Mouse (Mus musculus) megakaryocyte-erythroid progenitor cell, adult 5-6 weeks (primary cell): ENCODE results near the gene Pou1f1. TPM values are rescaled to one million over a fixed set of nuclear protein-coding genes. Genes with fewer than 3 reads are reported as not detected.

Experiments used
- ATAC-seq: replicated peaks from 2 replicates; pipeline ENCODE4 v1.8.0; 2016; ENCODE audit warnings: mild to moderate bottlenecking, inconsistent platforms; ENCODE audit not compliant: severe bottlenecking, poor library complexity, low FRiP score, low TSS enrichment
- total RNA-seq, 2 experiments: library from RNA; stranded (forward) in 1 of 2; stranded (reverse) in 1 of 2; fragments of 200-1000, 215-1000 nt in 1 of 2; fragments of >200 nt in 1 of 2; fragmentation: Nextera tagmentation in 1 of 2; gene quantifications; 2 replicates each; pipeline ENCODE4 v1.2.3; 2014 to 2017

Gene Pou1f1
- not detected in 2 replicates for total RNA-seq (2014; fragmentation: Nextera tagmentation)
- not detected in 2 replicates for total RNA-seq (2017)

DNA sequence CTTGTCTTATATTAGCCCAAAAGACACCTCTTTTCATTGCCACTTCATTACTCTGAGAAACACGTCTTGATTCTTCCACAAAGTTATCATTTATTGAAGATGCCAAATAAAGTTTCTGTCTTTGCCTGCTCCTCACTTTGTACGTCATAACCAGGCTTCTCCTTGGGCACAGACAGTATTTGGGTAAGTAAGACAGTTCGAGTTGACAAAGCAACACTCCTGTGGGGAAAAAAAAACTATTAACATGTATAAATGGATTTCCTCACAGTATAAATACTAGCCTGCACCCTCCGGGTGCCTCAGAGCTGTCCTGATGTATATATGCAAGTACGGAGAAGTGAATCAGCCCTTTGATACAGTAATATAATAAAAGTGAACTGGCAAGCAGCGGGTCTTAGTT is at the start of gene Pou1f1:
Gene Pou1f1 (plus strand): TSS at position 301 of the 400 bp plus-strand sequence.
- ATAC-seq, result no peak

DNA sequence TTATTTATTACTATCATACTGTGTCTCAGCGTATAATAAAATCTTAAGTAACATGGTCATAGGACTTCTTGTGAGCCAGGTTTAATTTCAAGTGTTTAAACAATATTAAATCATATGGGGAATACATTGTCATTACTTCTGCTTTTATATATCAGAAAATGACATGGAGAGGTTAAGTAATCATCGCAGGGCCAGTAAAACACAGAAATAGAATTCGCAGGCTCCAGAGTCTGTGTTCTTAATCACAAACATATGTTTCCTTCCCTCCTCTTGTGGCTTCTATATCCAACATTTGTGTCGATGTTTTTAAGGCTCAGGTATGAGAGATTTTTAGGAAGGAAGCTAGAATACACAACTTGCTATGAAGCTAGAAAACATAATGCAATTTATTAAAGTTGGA is 49.7 kb upstream of the Pou1f1 start:
- ATAC-seq, result no peak

GRCm38 (mm10) chr16:65472472-65473001 is 47.8 kb upstream of the Pou1f1 start:
- ATAC-seq, result peak; percentile 85

- no peak for ATAC-seq
These were observed 34.6 kb upstream of the Pou1f1 start for GRCm38 (mm10) chr16:65485726-65486125.

DNA sequence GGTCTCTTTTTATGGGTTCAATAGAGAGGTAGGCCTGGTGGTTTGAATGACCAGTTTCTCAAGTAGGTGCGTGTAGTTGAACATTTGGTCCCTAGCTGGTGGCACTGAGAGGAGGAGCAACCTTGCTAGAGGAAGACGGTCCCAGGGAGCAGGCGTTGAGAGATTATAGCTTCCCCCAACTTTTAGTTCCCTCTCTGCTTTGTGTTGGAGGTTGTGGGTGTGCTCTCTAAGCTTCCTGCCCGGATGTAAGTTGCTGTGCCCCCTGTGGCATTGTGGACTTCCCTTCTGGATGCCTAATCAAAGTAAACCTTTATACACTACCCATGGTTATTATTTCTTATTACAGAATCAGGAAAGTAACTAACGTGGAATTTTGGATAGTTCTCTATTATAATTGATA is 24.3 kb upstream of the Pou1f1 start:
- 0 out of 2 replicates have a peak, but pooled peaks have one; percentile 30 for ATAC-seq

GRCm38 (mm10) chr16:65497049-65497448 is 23.3 kb upstream of the Pou1f1 start:
- peak; percentile 78 for ATAC-seq

DNA sequence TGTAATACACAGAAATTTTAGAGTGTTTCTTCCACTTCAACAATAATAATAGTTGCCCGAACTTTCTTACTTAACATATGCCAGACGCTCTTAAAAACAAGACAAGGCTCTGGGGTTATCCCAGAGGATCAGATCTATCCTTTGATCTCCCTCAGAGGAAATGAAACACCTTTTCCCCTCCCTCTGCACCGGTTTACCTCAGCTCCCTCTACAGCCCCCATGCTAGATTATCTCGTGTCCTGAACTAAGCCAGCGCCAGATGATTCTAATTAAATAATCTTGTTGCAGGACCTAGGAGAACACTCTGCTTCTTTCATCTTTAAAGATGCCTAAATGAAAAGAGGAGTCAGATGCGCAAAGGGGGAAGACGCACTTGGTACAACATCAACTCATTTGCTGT is 6.1 kb upstream of the Pou1f1 start:
- no peak for ATAC-seq

GRCm38 (mm10) chr16:65526004-65526403 is 5.7 kb downstream of the Pou1f1 start:
- ATAC-seq, result no peak

GRCm38 (mm10) chr16:65526695-65527094 is 6.4 kb downstream of the Pou1f1 start:
- ATAC-seq, result no peak

DNA sequence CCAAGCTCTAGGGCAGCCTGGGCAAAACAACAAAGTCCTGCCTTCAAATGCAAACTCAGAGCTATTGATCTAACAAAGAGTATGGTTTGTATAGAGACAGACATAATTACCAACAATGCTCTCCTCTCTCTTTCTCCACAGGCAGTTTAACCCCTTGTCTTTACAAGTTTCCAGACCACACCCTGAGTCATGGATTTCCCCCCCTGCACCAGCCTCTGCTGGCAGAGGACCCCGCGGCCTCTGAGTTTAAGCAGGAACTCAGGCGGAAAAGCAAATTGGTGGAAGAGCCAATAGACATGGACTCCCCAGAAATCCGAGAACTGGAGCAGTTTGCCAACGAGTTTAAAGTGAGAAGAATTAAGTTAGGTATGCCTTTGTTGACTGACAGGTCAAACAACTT is 9.3 kb downstream of the Pou1f1 start:
- no peak for ATAC-seq

DNA sequence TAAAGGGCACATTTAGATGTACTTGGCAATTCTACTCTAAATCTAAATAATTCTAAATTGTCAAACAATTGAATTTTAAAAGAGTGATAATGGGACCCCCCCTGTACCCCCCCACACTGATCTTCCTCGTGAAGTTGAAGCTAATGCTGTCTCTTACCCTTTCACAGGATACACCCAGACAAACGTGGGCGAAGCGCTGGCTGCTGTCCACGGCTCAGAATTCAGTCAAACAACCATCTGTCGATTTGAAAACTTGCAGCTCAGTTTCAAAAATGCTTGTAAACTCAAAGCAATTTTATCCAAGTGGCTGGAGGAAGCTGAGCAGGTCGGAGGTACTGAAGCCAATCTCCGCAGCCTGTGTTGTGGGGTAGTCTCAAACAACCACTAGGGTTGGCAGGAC is 11.4 kb downstream of the Pou1f1 start:
- ATAC-seq, result no peak

- peak; percentile 87 for ATAC-seq
These were observed 13.1 kb downstream of the Pou1f1 start for GRCm38 (mm10) chr16:65533315-65533999.

DNA sequence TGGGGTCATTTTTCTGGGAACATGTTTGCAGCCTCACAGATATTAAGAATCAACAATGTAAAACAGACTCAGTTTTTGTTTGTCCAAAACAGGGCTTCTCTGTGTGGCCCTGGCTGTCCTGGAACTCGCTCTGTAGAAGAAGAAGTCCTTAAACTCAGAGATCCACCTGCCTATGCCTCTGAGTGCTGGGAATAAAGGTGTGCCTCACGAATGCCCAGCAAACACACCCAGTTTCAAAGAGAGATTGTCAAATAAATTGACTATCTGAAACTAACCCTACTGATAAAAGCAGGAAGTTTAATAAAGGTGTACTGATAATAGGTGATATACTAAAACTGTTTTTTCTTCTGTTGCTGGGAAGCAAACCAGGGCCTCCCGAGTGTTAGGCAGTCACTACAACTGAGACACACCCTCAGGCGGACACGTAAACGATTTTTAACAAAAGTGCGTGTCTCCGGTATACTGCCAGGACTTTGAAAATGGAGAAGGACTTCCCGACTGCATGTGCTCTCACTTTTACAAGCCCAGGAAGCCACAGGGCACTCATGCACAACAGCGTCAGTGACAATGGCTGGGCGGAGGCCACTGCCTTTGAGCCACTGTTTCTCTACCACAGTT is 23.5 kb downstream of the Pou1f1 start:
- no peak for ATAC-seq

GRCm38 (mm10) chr16:65548960-65549359 is 28.6 kb downstream of the Pou1f1 start:
- ATAC-seq, result no peak

DNA sequence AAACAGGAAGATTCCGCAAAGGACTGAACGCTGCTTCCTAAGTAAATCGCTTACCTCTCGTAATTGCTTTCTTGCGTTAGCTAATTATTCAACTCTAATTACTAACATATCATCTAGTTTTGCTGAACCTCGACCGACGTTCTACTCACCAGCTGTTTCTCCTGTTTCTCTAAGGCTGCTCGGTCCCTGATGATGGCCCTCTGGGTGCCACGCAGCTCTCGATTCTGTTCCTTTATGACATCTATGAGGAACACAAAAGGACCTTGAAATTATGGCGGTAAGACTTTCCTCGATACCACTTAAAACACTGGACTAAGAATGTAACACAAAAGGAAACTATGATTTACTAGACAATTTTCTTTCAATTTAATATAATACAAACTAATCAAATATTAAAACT is 30.5 kb downstream of the Pou1f1 start:
- ATAC-seq, result no peak

DNA sequence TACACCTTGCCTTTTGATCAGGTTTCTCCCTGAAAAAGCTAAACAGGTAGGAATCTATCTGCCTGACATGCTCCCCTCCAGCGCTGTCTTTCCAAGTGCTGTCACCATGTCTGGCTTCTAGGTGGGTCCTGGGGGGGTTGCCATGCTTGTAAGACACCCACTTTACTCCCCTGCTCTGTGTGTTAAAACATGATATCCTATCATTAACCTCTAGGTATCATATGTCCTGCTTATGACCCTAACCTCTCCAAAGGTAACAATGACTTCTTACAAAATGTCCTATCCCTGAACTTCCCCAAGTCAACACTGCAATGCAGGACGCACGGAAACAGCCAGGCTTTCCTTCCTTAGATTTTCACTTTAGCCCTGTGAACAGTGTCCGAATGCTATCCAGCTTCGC is 34.0 kb downstream of the Pou1f1 start:
- no peak for ATAC-seq

- ATAC-seq, result no peak
These were observed 37.1 kb downstream of the Pou1f1 start for GRCm38 (mm10) chr16:65557369-65557768.

- ATAC-seq, result no peak
These were observed 39.3 kb downstream of the Pou1f1 start for GRCm38 (mm10) chr16:65559591-65559990.

GRCm38 (mm10) chr16:65560996-65561962 is 41.0 kb downstream of the Pou1f1 start:
- peak; percentile 67 for ATAC-seq
